Mouse (Mus musculus) heart, embryonic 10.5 days (tissue): ENCODE data around the gene Pkhd1. TPM values are rescaled to one million over a fixed set of nuclear protein-coding genes. Genes with fewer than 3 reads are reported as not detected.

Source experiments
- DNase-seq: peaks from one replicate; pipeline ENCODE4 v3.0.0-alpha.2; 2017; ENCODE audit warnings: low spot score
- H3K27ac ChIP-seq: fragments of 300-500 bp; sonication (generic); 2 replicates; pipeline ENCODE4 v1.5.1; 2016; ENCODE audit warnings: mild to moderate bottlenecking
- H3K27me3 ChIP-seq: fragments of 300-500 bp; sonication (generic); 2 replicates; pipeline ENCODE4 v1.6.1; 2016; ENCODE audit warnings: mild to moderate bottlenecking; ENCODE audit not compliant: poor library complexity, insufficient read depth, severe bottlenecking
- H3K36me3 ChIP-seq: fragments of 300-500 bp; sonication (generic); 2 replicates; pipeline ENCODE4 v1.6.1; 2016; ENCODE audit warnings: mild to moderate bottlenecking, moderate library complexity
- H3K4me1 ChIP-seq: fragments of 300-500 bp; sonication (generic); 2 replicates; pipeline ENCODE4 v1.6.1; 2016; ENCODE audit warnings: mild to moderate bottlenecking
- H3K4me3 ChIP-seq: fragments of 300-500 bp; sonication (generic); 2 replicates; pipeline ENCODE4 v1.5.1; 2016; ENCODE audit warnings: mild to moderate bottlenecking, moderate library complexity
- H3K9me3 ChIP-seq: fragments of 300-500 bp; sonication (generic); 2 replicates; pipeline ENCODE4 v1.6.1; 2016; ENCODE audit warnings: mild to moderate bottlenecking, moderate library complexity
- WGBS: fragments of 180-500 bp; shearing (Covaris S2); methylation state at CpG from one replicate; pipeline ENCODE4 v1.1.7; 2016; 5-methylcytosine and 5-hydroxymethylcytosine counted together
- polyA plus RNA-seq: library from polyadenylated mRNA; unstranded; fragments of >200 nt; fragmentation: Nextera tagmentation; extraction: Ambion mirVana; gene quantifications from 2 replicates; pipeline ENCODE4 v1.2.1, GENCODE M21; 2016

Gene Pkhd1
- polyA plus RNA-seq, 1 experiment from 2014 or later = 0.06 TPM

- no peaks in the 10 kb centered on the region for H3K27me3 ChIP-seq
- H3K36me3 ChIP-seq = no peaks in the 10 kb centered on the region
- no peaks in the 10 kb centered on the region for H3K4me1 ChIP-seq
- no peak overlapping the region for H3K27ac ChIP-seq
- H3K9me3 ChIP-seq = no peaks in the 10 kb centered on the region
- H3K4me3 ChIP-seq = no peak overlapping the region
- no peak for DNase-seq
- whole genome bisulfite sequencing = 86% methylated on average over 5 of the region's 5 CpGs
These were observed 27.4 kb downstream of the Pkhd1 start for GRCm38 (mm10) chr1:20590488-20590887.

GRCm38 (mm10) chr1:20571469-20571868 is 46.4 kb downstream of the Pkhd1 start:
- 80% methylated on average over 5 of the region's 5 CpGs for WGBS
- Histone ChIP-seq H3K27me3 (no peaks in the 10 kb centered on the region), H3K9me3 (no peaks in the 10 kb centered on the region), H3K36me3 (no peaks in the 10 kb centered on the region), H3K4me3 (no peak overlapping the region), H3K4me1 (no peaks in the 10 kb centered on the region), H3K27ac (no peak overlapping the region)
- DNase-seq = no peak

GRCm38 (mm10) chr1:20569430-20569829 is 48.4 kb downstream of the Pkhd1 start:
- H3K4me3 ChIP-seq = no peak overlapping the region
- WGBS = 78% methylated on average over 3 of the region's 3 CpGs

GRCm38 (mm10) chr1:20558443-20558842 is 59.4 kb downstream of the Pkhd1 start:
- Histone ChIP-seq H3K27ac (no peak overlapping the region), H3K4me3 (no peak overlapping the region), H3K27me3 (no peaks in the 10 kb centered on the region), H3K36me3 (no peaks in the 10 kb centered on the region), H3K9me3 (no peaks in the 10 kb centered on the region), H3K4me1 (no peaks in the 10 kb centered on the region)
- WGBS = 89% methylated on average over 6 of the region's 6 CpGs
- no peak for DNase-seq

More at GRCm38 (mm10) chr1:20569430-20569829, 48.4 kb downstream of the Pkhd1 start:
- Histone ChIP-seq H3K36me3 (no peaks in the 10 kb centered on the region), H3K27me3 (no peaks in the 10 kb centered on the region), H3K27ac (no peak overlapping the region), H3K9me3 (no peaks in the 10 kb centered on the region), H3K4me1 (no peaks in the 10 kb centered on the region)
- DNase-seq = no peak

- Histone ChIP-seq H3K27ac (no peak overlapping the region), H3K36me3 (no peaks in the 10 kb centered on the region), H3K27me3 (no peaks in the 10 kb centered on the region), H3K9me3 (no peaks in the 10 kb centered on the region), H3K4me3 (no peak overlapping the region), H3K4me1 (no peaks in the 10 kb centered on the region)
- WGBS = 27% methylated on average over 6 of the region's 6 CpGs
- no peak for DNase-seq
These were observed 63.5 kb downstream of the Pkhd1 start for GRCm38 (mm10) chr1:20554398-20554797.

- Histone ChIP-seq H3K4me1 (no peaks in the 10 kb centered on the region), H3K4me3 (no peak overlapping the region), H3K27ac (no peak overlapping the region), H3K36me3 (no peaks in the 10 kb centered on the region), H3K27me3 (no peaks in the 10 kb centered on the region), H3K9me3 (no peaks in the 10 kb centered on the region)
- DNase-seq = no peak
- 69% methylated on average over 4 of the region's 4 CpGs for WGBS
These were observed 66.5 kb downstream of the Pkhd1 start for GRCm38 (mm10) chr1:20551334-20551733.

GRCm38 (mm10) chr1:20544526-20544925 is 73.3 kb downstream of the Pkhd1 start:
- Histone ChIP-seq H3K27me3 (no peaks in the 10 kb centered on the region), H3K27ac (no peak overlapping the region), H3K36me3 (no peaks in the 10 kb centered on the region), H3K9me3 (no peaks in the 10 kb centered on the region), H3K4me3 (no peak overlapping the region), H3K4me1 (no peaks in the 10 kb centered on the region)
- no peak for DNase-seq
- WGBS = 54% methylated on average over 4 of the region's 4 CpGs

- H3K4me3 ChIP-seq = no peak overlapping the region
- no peaks in the 10 kb centered on the region for H3K9me3 ChIP-seq
- no peaks in the 10 kb centered on the region for H3K27me3 ChIP-seq
- H3K36me3 ChIP-seq = no peaks in the 10 kb centered on the region
- H3K4me1 ChIP-seq = no peaks in the 10 kb centered on the region
- H3K27ac ChIP-seq = no peak overlapping the region
- DNase-seq = no peak
- 63% methylated on average over 7 of the region's 7 CpGs for WGBS
These were observed 104.3 kb downstream of the Pkhd1 start for GRCm38 (mm10) chr1:20513364-20514084.

- no peaks in the 10 kb centered on the region for H3K9me3 ChIP-seq
- H3K27ac ChIP-seq = no peak overlapping the region
- H3K36me3 ChIP-seq = no peaks in the 10 kb centered on the region
- WGBS = 73% methylated on average over 1 of the region's 1 CpGs
- no peaks in the 10 kb centered on the region for H3K27me3 ChIP-seq
- no peak overlapping the region for H3K4me3 ChIP-seq
- no peak for DNase-seq
- H3K4me1 ChIP-seq = no peaks in the 10 kb centered on the region
These were observed 118.9 kb downstream of the Pkhd1 start for GRCm38 (mm10) chr1:20498965-20499364.

GRCm38 (mm10) chr1:20486087-20486486 is 131.8 kb downstream of the Pkhd1 start:
- H3K9me3 ChIP-seq = no peaks in the 10 kb centered on the region
- H3K27ac ChIP-seq = no peak overlapping the region
- DNase-seq = no peak
- no peaks in the 10 kb centered on the region for H3K36me3 ChIP-seq
- H3K27me3 ChIP-seq = no peaks in the 10 kb centered on the region
- H3K4me1 ChIP-seq = no peaks in the 10 kb centered on the region
- H3K4me3 ChIP-seq = no peak overlapping the region
- 97% methylated on average over 10 of the region's 10 CpGs for WGBS

- Histone ChIP-seq H3K27me3 (no peaks in the 10 kb centered on the region), H3K36me3 (no peaks in the 10 kb centered on the region), H3K4me3 (no peak overlapping the region), H3K27ac (no peak overlapping the region), H3K9me3 (no peaks in the 10 kb centered on the region), H3K4me1 (peaks cover 6% of the 10 kb centered on the region; the same call in 1 of the 2 replicates)
- 74% methylated on average over 4 of the region's 4 CpGs for WGBS
- DNase-seq = no peak
These were observed 136.0 kb downstream of the Pkhd1 start for GRCm38 (mm10) chr1:20481843-20482242.

- 73% methylated on average over 3 of the region's 3 CpGs for WGBS
- H3K36me3 ChIP-seq = no peaks in the 10 kb centered on the region
- no peak for DNase-seq
- no peaks in the 10 kb centered on the region for H3K9me3 ChIP-seq
- H3K4me1 ChIP-seq = peaks cover 6% of the 10 kb centered on the region; the same call in 1 of the 2 replicates
- H3K4me3 ChIP-seq = no peak overlapping the region
- no peaks in the 10 kb centered on the region for H3K27me3 ChIP-seq
- no peak overlapping the region for H3K27ac ChIP-seq
These were observed 139.2 kb downstream of the Pkhd1 start for GRCm38 (mm10) chr1:20478695-20479094.

- H3K27ac ChIP-seq = no peak overlapping the region
- H3K4me3 ChIP-seq = peak overlapping the region; percentile 61
- H3K4me1 ChIP-seq = peaks cover 6% of the 10 kb centered on the region; the same call in 1 of the 2 replicates
- H3K9me3 ChIP-seq = no peaks in the 10 kb centered on the region
- no peaks in the 10 kb centered on the region for H3K36me3 ChIP-seq
- no peak for DNase-seq
- H3K27me3 ChIP-seq = no peaks in the 10 kb centered on the region
- 46% methylated on average over 6 of the region's 6 CpGs for WGBS
These were observed 139.6 kb downstream of the Pkhd1 start for GRCm38 (mm10) chr1:20478266-20478659.
